Mouse (Mus musculus) cerebellum, adult 18-20 months (tissue): ENCODE data around the gene Maz.

Experiments used
- DNase-seq, 2 experiments: peaks; one replicate each; pipeline ENCODE4 v3.0.0; 2021

The Maz gene

GRCm38 (mm10) chr7:127026984-127027726 is at the start of gene Maz:
Maz (minus strand) TSS chr7:127027037.
- DNase-seq = peak; percentile 99

DNA sequence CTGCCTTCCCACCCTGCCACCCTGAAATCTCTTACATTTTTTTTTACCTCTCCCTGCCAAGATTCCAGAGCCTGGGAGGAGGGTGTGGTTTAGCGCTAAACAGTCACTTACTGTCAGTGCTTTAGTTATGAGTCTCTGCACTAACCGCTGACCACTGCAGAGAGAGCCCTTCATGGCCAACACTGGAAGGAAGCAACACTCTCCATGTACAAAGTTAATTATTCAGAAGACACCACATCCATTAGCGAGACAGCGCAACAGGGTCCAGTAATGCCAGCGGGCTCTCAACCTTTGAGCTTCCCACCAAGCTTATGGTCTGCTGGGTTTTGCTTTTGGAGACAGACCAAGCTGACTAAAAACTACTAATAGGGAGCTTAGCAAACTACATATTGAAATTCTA is 49.4 kb upstream of the Maz start:
- no peak for DNase-seq

- no peak for DNase-seq
Measured at GRCm38 (mm10) chr7:127073221-127073620, 46.4 kb upstream of the Maz start.

- no peak for DNase-seq
Measured at GRCm38 (mm10) chr7:127070871-127071413, 44.1 kb upstream of the Maz start.

DNA sequence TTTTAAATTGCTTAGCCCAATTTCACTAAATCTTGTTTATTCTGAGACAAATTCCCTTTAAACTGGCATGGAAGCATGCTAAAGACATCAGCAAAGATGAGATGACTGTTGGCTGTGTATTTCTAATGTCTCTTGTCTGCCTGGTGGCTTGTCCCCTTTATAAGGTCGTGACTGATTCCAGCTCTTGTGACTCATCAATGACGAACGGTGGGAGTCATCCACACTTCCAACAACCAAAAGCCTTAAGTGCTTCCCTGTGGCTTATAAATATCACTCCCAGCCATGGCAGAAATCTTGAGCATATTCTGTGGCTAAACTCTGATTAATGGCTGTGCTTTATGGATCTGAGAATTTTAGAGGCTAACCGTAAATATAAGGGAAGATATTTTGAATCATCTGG is 39.5 kb upstream of the Maz start:
- DNase-seq = no peak

DNA sequence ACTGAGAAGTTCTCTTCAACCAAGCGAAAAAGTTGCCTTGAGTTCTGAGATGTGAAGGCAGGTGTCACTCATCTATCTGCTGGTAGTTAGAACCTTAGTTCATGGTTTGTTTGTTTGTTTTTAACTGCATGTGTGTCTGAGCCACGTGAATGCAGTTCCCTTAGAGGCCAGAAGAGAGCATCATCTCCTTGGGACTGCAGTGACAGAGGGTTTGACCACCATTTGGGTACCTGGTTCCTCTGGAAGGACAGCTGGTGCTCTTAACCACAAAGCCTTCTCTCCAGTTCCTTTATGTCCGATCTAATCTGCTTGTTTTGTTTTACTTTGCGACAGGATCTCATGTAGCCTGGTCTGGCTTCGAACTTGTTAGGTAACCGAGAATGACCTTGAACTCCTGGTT is 38.7 kb upstream of the Maz start:
- DNase-seq = no peak

- no peak for DNase-seq
Measured at GRCm38 (mm10) chr7:127055026-127055585, 28.3 kb upstream of the Maz start.

- DNase-seq = peak; percentile 89 to 91
Measured at GRCm38 (mm10) chr7:127041851-127042672, 15.2 kb upstream of the Maz start, which contains the start of gene Kif22. Kif22 (minus strand) TSS chr7:127042471.

DNA sequence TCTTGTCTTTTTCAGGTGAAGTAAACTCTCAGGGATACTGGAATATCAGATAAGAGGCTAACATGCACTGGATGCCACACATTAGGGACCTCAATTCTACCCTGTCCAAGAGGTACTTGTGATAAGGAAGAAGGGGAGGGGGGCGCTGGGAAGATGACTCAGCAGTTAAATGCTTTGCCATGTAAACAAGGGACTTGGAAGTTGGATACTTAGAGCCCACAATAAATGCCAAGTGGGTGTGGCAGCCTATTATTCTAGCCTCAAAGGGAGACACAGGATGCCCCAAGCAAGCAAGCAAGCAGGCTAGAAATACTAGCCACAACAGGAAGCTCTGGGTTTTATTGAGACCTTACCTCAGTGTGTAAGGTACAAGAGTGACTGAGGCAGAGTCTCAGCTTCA is 4.4 kb upstream of the Maz start:
- DNase-seq = no peak

DNA sequence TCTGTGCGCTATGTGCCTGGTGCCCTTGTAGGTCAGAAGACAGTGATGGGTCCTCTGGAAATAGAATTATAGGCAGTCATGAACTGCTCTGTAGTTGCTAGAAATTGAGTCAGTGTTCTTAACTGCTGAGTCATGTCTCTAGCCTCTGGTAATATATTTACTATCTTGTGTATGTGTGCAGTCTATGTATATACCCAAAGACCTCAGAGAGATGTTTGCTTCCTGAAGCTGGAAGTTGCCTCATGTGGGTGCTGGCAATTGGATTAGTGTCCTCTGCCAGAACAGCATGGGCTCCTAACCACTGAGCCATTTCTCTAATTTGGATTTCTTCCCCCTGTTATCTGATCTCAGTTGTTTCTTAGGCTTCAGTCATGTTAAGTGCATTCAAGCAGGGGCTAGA is 3.3 kb upstream of the Maz start:
- DNase-seq = no peak

- DNase-seq = peak in 1 of 2 experiments; percentile 58
Measured at GRCm38 (mm10) chr7:127027885-127028284, 1.0 kb upstream of the Maz start.

DNA sequence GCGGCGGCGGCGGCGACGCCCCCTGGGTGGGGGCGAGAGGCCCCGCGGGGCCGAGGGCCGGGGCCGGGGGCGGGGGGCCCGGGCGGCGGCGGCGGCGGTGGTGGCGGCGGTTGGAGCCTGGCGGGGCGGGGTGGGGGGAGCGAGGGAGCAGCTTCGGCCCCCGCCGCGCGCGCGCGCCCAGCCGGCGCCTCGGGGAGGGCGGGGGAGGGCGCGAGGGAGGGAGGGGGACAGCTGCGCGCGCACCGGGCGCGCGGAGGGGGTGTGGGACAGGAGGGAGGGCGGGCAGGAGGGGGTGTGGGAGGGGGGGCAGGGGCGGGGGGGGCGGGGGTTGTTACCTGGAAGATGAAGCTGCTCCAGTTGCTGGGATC is 237 bp downstream of the Maz start:
- DNase-seq = peak; percentile 61 to 86

GRCm38 (mm10) chr7:127026161-127026600 is 656 bp downstream of the Maz start:
- DNase-seq = peak; percentile 74 to 80

DNA sequence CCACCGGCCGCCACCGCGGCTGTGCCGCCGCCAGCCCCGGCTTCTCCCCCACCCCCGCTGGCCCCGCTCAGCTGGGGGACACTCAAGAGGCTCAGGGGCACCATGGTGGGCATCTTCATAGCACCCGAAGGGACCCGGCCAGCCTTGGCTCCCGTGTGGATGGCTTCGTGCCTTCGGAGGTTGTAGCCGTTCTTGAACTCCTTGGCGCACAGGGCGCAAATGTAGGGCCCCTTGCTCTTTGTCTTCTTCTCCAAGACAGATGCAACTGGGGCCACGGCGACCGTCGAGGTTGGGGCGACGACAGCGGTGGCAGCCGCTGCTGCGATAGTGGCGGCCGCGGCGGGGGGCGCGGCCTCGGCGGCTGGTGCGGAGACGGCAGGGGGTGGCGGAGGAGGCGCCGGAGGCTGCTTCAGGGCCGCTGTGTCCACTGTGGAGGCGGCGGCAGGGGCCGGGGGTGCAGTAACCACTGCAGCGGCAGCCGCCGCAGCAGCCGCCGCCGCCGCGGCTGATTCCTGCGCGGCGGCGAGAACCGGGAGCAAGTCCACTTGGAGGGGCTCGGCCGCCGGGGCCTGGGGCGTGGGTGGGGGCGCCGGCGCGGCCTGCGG is 1.2 kb downstream of the Maz start:
- peak in 1 of 2 experiments; percentile 67 for DNase-seq

GRCm38 (mm10) chr7:127024755-127025555 is 1.9 kb downstream of the Maz start:
- DNase-seq = peak; percentile 86 to 88

DNA sequence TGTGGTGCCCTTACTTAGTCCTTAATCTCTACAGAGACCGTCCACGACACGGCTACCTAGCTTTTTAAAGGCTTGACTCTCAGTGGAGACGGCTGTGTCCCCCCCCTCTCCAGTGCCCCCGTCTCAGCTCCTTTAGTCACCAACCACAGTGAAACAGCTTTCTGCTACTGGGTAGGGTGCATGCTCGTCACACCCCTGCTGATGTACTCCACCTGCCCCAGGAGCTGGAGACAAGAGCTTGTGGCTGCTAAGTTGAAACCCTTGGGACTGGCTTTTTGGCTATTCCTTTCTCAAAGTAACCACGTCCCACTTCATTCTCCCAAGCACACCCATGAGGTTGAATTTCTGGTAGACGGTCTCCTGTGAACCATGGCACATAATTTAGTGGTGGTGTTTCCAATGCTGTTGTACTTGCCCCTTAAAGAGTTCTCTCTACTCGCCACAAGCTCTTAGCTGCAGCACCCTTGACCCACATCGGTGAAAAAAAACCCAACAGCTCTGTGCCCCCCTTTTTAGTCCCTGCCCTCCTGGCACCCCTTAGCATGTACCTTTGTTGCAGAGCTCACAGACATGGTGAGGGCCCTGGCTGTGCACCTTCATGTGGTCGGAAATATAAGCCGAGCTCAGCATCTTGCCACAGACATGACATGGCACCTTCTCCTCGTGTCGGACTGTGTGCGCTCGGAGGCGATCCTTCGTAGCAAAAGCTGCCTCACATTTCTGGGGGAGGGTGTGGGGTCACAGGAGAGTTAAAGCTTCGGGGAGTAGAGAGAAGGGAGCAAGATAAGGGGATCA is 2.7 kb downstream of the Maz start:
- peak in 1 of 2 experiments; percentile 43 for DNase-seq

DNA sequence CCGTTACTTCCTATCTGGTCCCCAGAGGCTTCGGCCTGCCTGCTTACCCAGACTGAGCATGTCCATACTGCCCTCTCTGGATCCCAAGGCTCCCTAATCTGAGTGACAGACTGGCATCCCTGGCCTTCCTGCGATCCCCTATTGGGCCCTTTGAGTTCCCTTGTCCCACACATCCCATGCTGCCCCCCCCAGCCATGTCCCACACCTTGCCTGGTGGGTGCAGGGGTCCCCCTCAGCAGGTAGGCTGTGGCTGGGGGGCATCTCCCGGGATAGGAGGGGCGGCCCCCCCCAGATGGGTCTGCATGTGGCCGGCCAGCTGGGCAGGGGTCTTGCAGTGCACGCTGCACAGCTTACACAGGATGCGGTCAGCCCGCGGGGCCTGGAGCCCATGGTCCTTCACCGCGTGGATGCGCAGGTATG is 3.6 kb downstream of the Maz start:
- peak in 1 of 2 experiments; percentile 50 for DNase-seq

DNA sequence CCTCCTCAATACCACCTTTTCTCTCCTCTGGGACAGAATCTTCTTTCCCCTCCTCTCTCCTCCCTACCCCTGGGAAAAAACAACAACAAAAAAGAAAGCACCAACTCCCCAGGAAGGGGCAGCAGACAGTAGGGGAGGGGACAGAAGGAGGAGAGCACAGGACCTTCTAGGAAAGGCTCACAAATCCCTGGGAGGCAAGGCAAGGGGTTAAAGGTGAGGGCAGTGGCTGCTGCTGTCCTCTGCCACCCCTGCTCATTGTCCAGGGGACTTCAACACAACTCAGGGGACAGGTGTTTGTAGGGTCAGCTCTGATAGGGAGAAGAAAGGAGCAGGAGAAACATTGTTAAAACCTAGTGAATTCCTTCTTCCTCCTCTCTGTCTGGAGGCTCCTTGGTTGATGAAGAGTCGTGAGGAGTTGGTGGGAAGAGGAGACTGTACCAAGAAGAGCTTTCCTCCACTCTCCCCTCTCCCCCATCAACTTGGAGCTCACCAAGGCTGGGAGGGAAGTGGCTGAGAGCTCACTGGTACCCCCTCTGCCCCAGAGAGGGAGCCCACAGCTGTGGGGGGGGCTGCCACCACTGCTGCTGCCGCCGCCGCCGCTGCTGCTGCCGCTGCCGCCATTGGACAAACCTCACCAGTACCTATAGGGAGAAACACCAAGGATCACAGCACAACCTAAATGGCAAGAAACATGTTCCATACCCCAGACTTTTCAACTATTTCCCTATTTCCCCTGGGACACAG is 4.1 kb downstream of the Maz start:
- DNase-seq = no peak

DNA sequence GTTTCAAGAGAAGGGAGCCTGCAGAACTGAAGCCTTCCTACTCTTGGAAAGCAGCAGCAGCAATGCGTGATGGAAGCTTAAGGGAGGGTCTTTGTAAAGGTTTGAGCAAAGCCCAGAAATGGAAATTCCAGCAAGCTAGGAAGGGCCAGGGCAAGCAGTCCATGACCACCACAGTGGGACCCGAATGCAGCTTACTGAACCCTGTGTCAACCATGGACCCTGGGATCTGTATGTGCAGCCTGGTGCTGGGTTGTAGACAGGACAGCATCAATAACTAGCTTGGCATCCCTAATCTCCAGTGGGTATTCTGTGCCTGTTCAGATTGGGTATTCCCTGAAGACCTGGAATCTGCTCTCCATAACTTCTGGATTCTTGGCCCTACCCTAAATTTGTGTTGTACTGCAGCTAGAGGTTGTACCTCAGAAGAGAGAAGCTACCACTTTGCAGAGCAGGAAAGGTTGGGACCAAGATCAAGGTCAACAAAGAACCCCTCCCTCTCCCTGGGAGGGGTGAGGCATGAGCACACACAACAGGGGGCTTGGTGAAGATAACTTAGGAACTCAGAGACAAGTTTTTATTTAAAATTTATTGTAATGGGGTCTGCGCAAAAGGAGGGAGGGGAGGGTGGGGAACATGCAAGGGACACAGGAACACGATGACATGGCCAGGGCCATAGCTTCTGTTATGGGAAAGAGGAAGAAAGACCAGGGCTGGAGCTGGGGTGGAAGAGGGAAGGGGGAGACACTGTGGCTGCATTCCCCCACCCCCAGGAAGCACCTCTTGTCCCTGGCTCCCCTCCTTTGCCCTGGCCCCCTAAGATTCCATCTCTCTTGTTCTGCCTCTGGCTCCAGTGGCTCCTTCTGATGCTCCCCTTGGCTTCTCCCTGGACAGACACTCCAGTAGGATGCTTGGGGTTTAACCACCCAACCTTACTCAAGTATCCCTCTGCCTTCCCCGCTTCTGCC is 5.0 kb downstream of the Maz start:
- DNase-seq = no peak
